Mouse (Mus musculus) thymus, adult 18-20 months (tissue): ENCODE results near the gene Efhd1.

Source experiments
- DNase-seq, 2 experiments: peaks; one replicate each; pipeline ENCODE4 v3.0.0; 2022; ENCODE audit warnings: mixed read lengths in 2 of 2

The Efhd1 gene

GRCm38 (mm10) chr1:87264134-87265006 lies at the start of gene Efhd1:
TSS of gene Efhd1 (plus strand) at chr1:87264363.
- DNase-seq, result no peak

DNA sequence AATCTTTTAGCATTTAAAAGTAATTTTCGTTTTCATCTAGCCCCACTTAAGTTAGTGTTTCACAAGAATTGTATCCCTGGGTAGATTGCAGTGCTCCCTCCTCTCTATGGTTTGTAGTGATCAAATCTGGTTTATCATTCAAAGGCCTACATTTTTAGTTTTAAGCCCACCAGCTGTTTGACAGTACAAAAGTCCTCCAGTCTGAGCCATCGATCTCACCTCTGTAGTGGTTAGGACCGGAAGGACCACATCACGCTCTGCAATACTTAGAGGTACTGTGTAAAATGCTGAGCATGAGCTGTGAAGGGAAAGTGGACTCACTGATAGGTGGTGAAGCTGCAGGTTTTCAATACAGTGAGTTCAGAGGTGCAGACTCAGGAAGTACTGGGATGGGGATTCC lies 49.4 kb upstream of the Efhd1 start:
- no peak for DNase-seq

- no peak for DNase-seq
Observed at GRCm38 (mm10) chr1:87217938-87218337, 46.2 kb upstream of the Efhd1 start.

GRCm38 (mm10) chr1:87225739-87226138 lies 38.4 kb upstream of the Efhd1 start:
- no peak for DNase-seq

- no peak for DNase-seq
Observed at GRCm38 (mm10) chr1:87226409-87227159, 37.6 kb upstream of the Efhd1 start.

DNA sequence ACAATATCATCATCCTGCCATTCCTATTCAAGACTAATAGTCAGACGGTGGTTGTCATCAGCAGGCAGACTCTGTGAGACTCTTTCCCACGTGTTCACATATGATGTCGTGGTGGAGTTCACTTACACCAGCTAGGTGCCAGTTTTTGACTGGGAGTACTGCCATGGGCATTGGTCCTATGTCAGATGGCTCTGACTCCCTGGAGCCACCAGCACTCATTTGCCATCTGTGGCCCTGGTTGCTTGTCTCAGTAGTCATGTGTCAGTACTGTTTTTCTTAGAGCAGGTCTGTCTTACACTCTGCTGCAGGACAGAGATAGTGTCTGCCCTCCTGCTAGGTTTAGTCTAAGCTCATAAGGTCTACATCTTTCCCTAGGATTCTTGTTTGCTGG lies 37.0 kb upstream of the Efhd1 start:
- no peak for DNase-seq

GRCm38 (mm10) chr1:87230606-87231005 lies 33.6 kb upstream of the Efhd1 start:
- no peak for DNase-seq

DNA sequence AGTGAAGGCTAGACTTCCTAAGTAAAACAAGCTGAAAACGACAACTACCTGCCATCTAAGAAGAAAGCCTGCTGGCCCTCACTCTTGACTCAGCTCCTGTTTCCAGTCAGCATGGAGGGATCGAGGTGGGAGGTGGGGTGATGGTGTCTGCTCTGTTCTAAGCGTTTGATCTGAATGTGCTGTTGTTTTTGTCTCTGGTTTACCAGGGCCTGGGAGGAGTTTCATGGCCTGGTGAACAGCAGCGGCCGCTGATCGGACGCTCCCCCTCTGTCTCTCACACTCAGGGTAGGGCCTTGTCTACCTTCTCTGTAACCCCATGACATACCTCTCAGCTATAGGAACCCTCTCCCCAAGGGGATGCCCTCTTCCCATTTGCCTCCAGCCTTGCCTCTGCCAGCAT lies 32.0 kb upstream of the Efhd1 start:
- no peak for DNase-seq

DNA sequence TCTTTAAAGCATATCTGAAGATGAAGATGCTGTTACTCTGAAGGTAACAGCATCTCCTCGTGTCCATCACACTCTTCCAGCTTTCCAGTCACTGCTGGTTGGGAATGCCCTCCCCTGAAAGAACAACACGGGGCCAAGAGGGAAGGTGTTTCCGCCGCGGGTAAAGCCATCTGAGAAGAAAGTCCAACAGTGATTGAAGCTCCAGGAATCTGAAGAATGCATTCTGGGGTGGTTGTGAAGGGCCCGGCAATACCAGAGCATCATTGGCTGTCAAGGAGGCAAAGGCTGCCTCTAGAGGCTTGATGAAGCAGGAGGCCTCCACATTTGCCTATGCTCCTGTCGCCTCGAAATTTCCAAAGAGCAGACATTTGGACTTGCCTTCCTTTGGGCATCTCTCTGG lies 25.1 kb upstream of the Efhd1 start:
- no peak for DNase-seq

DNA sequence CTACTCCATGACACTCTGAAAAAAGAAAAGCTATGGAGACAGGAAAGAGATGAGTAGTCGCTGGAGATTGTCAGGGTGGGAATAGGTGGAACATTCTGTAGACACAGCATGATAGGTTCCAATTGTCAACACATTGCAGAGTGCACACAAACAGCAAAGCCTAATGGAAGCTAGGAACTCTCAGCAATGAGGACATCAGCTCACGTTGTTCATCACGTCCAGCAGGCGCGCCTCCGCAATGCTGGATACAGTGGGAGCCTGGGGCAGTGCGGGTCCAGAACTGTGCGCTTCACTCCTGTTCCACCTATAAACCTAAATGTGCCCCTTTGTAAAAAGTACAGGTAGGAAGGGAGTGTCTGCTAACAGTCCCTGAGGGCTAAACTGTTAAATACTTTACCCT lies 21.1 kb upstream of the Efhd1 start:
- DNase-seq, result no peak

DNA sequence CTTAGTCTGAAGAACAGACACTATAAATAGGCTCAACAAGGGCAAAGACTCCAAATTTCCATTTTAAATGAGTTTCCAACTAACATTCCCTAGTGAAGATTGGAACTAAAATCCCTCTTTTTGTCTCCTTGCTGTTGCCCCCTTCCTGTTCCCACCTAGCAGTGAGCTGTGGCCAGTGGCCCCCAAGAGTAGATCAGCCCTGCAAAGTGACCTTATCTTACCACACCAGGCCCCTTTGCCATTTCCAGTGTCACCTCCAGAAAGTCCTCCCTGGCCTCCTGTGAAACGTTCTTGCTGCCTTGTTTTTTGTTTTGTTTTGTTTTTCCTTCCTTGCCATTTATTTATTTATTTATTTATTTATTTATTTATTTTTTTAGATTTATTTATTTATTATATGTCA lies 18.7 kb upstream of the Efhd1 start:
- DNase-seq, result no peak

GRCm38 (mm10) chr1:87245929-87246815 lies 18.0 kb upstream of the Efhd1 start:
- DNase-seq, result peak; percentile 41 to 42

- DNase-seq, result no peak
Observed at GRCm38 (mm10) chr1:87252040-87252609, 12.0 kb upstream of the Efhd1 start.

DNA sequence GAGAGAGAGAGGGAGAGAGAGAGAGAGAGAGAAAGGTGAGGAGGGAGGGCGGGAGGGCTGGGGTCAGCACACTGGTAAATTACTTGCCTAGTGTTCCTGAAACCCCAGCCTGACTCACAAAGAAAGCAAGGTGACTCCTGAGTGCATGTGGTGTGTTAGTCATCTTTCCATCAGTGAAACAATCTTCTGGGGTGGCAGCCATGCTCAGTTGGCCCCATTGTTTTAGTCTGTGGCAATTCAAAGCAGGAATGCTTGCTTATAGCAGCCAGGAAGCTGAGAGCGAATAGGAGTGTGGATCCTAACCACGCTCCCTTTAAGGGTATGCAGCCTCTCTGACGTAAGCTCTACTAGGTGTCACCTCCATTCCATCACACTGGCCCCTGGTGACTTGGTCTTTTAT lies 9.0 kb upstream of the Efhd1 start:
- no peak for DNase-seq

DNA sequence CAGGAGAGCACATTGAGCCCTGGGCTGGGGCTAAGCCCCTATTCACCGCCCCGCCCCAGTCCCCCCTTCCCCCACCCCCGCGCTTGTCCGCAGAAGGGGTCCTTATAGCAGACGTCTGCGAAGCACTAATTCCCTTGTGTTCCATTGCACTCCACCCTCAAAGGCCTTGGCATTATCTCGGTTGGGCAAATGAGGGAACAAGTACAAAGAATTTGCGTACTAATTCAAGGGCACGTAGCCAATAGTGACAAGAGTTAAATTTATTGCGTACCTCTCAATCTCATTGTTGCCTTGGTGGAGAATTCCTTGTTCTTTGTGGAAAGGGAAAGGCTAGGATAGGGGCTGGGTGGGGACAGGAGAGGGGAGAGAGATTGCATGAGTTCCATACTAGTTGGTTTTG lies 6.5 kb upstream of the Efhd1 start:
- no peak for DNase-seq

DNA sequence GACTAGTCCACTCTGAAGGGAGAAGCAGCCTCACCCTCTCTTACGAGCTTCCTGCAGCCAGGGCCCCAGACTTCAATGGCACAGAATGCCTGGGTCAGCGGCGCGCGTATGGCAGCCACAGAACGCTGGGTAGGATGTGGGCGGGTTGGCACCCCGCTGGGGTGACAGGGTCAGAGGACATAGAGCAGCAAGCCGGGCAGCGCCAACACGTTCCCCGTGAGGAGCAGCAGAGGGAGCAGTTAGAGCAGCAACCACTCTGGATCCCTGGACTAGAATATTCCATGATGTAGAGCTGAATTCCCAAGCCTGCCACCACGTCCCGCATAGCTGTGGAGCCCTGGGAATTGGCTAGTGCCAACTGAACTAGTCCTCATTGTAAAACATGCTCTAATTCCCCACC lies 5.7 kb upstream of the Efhd1 start:
- DNase-seq, result no peak

DNA sequence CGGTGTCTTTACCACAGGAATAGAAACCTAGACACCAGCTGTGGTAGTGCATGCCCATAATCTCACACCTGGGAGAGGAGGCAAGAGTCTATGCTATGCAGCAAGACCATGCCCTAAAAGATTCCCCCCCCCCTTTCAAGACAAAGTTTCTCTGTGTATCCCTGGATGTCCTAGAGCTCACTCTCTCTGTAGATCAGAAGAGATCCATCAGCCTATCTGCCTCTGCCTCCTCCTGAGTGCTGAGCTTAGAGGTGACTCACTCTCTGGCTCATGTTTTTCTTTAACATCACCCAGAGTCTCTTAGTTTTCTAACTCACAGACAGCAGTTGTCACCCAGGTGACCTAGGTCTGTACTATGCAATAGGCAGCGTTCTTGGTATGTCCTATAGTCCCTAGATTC lies 4.8 kb upstream of the Efhd1 start:
- DNase-seq, result no peak

DNA sequence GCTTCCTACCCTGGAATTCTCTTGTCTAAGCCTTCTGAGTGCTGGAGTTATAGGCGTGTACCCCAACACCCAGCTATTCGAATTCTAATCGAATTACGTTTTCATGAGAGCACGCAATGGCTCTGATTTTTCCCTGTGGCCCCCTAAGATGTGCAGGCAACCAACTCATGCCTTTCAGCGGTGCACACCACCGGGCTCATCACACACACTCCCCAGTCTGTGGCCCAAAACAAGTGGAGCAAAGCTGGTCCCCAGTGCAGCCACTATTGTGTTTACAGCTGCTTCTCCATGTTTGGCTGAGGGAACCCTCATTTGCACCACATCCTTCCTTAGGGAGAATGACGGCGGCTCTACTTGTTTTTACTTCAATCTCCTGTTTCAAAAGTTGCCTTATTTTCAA lies 906 bp upstream of the Efhd1 start:
- DNase-seq, result no peak

DNA sequence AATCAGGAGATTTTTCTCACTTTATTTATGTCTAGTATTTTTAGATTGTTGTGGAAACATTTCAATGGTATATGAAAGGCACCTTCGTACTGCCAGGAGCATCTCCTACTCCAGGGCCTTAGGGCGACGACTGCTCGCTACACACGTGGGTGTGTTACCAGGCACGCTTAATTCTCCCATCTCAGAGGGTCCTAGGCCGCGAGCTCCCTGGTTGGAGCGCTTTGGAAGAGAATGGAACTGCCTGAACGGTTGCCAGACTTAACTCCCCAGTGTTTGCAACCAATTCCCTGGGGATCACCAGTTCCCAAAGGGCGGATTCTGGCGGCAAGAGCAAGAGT lies 398 bp upstream of the Efhd1 start:
- DNase-seq, result no peak

DNA sequence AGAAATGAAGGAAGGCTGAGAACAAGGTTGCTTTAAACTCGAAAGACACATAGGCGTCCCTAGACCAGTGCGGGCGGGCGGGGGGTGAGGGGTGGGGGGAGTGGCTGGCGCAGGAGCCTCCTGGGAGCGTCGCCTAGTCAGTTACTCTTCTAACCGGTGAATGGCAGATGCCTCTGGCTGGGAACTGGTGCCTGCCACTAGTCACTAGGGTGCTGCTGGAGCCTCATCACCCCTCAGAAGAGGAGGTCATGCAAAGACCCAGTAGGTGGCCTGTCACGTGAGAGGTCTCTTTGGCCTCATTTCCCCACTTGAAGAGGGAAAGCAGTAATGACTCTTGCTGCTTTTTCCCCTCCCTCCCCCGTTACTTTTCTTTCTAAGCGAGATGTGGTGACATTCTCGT lies 1.0 kb downstream of the Efhd1 start:
- no peak for DNase-seq

DNA sequence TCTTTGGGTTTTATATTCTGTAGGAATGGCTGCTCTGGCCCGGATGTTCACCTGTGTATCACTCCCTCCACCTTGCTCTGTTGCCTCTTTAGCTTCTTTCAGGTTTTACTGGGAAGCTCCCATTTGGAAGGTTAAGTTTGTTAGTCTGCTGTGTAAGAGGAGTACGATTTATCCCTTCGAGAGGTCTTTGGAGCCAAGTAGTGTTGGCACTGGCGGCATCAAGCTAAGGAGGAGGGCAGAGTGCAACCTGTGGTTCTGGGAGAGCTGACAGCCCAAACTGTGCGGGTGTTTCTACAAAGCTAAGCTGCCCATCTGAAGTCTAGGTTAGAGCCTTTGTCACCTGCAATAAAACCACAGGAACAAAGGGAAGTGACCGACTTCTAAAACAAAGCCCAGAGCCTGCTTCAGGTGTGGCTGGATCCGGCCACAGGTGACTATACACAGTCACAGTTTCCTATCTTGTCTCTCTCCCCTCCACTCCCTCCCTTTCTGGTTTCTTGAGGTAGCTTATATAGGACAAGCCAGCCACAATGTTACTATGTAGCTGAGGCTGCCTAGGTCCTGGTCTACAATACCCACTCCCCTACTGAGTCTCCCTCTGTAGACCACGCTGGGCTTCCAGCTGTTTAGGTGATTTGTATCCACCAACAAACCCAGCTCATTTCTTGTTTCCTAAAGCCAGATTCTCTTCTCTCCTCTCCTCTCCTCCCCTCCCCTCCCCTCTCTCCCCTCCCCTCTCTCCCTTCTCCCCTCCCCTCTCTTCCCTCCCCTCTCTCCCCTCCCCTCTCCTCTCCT lies 2.3 kb downstream of the Efhd1 start:
- DNase-seq, result no peak

GRCm38 (mm10) chr1:87270204-87270603 lies 6.0 kb downstream of the Efhd1 start:
- DNase-seq, result no peak
